Mouse (Mus musculus): ENCODE results near the gene Nxnl1.

The Nxnl1 gene

DNA sequence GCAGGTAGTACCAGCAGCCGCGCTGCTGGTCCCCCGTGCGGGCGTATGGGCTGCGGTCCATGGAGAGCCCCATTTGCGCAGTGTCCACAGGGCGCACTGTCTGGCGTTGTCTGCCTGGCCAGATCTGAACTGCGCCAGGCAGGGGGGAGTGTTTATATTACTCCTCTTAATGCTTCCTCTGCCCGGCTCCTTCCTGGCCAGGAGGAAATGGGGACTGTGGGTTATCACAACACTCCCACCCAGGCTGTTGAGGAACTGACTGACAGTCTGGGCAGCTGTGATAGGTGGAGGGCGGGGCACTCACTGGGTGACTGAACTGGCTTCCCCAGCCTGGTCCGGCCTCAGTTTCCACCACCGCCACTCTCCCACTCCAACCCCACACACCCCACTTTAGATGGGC is 54.8 kb downstream of the Nxnl1 start, which contains the start of gene Plvap:
Plvap (minus strand) TSS at position 109 of the 400 bp plus-strand sequence.
- DNase-seq = no peak
